Mouse (Mus musculus): Measurements from ENCODE around the gene Myl12a. TPM values are rescaled to one million over a fixed set of nuclear protein-coding genes. Genes with fewer than 3 reads are reported as not detected.

Myl12a gene
- polyA plus RNA-seq, 1 experiment from 2014 or later, result 171 TPM

GRCm38 (mm10) chr17:71018151-71018550, 15.5 kb upstream of the Myl12a start:
- Histone ChIP-seq H3K4me1 (ENCODE audit: control insufficient read depth, low read depth, low read length) (no peaks in the 10 kb centered on the region), H3K4me2 (ENCODE audit: low read depth, low read length) (no peak overlapping the region), H3K9me3 (replicated peaks; ENCODE audit: control insufficient read depth, low read length) (no peaks in the 10 kb centered on the region), H3K9ac (ENCODE audit: low read depth, low read length) (no peak overlapping the region), H3K27me3 (ENCODE audit: control insufficient read depth, insufficient read depth, low read depth, low read length) (no peaks in the 10 kb centered on the region), H3K27ac (ENCODE audit: low read length) (no peak overlapping the region), H3K4me3 (ENCODE audit: low read depth, low read length) (no peak overlapping the region), H3K36me3 (ENCODE audit: control insufficient read depth, insufficient read depth) (no peaks in the 10 kb centered on the region)
- ATAC-seq (ENCODE audit: low read depth), result no peak
- 81% methylated on average over 3 of the region's 3 CpGs for WGBS (ENCODE audit: insufficient replicate concordance)

GRCm38 (mm10) chr17:71017457-71017998, 14.8 kb upstream of the Myl12a start:
- Histone ChIP-seq H3K4me3 (ENCODE audit: low read depth, low read length) (no peak overlapping the region), H3K9me3 (replicated peaks; ENCODE audit: control insufficient read depth, low read length) (no peaks in the 10 kb centered on the region), H3K27me3 (ENCODE audit: control insufficient read depth, insufficient read depth, low read depth, low read length) (no peaks in the 10 kb centered on the region), H3K27ac (ENCODE audit: low read length) (no peak overlapping the region), H3K9ac (ENCODE audit: low read depth, low read length) (no peak overlapping the region), H3K4me2 (ENCODE audit: low read depth, low read length) (no peak overlapping the region), H3K36me3 (ENCODE audit: control insufficient read depth, insufficient read depth) (no peaks in the 10 kb centered on the region), H3K4me1 (ENCODE audit: control insufficient read depth, low read depth, low read length) (no peaks in the 10 kb centered on the region)
- no peak for ATAC-seq (ENCODE audit: low read depth)
- 66% methylated on average over 4 of the region's 4 CpGs for WGBS (ENCODE audit: insufficient replicate concordance)

DNA sequence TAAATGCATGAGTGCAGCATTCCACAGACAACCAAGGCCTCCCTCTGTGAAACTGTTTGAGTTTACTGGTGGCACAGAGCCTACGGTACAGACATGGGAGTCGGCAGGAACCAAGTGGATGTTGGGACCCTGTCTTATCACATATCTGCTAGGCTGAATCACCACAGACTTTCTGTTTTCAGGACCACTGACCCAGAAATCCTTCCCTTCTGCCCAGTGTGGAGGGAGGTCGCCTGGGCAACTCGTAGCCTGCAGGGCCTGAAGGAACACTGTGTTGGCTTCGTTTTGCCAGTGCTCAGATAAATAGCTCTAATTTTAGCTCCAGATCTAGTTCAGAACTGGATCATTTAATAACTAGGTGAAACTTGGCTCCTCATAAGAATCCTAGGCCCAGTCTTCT, 12.2 kb upstream of the Myl12a start:
- Histone ChIP-seq H3K4me1 (ENCODE audit: control insufficient read depth, low read depth, low read length) (no peaks in the 10 kb centered on the region), H3K9ac (ENCODE audit: low read depth, low read length) (no peak overlapping the region), H3K4me2 (ENCODE audit: low read depth, low read length) (no peak overlapping the region), H3K27me3 (ENCODE audit: control insufficient read depth, insufficient read depth, low read depth, low read length) (no peaks in the 10 kb centered on the region), H3K4me3 (ENCODE audit: low read depth, low read length) (no peak overlapping the region), H3K9me3 (replicated peaks; ENCODE audit: control insufficient read depth, low read length) (no peaks in the 10 kb centered on the region), H3K36me3 (ENCODE audit: control insufficient read depth, insufficient read depth) (no peaks in the 10 kb centered on the region), H3K27ac (ENCODE audit: low read length) (no peak overlapping the region)
- 38% methylated on average over 5 of the region's 5 CpGs for WGBS (ENCODE audit: insufficient replicate concordance)
- ATAC-seq (ENCODE audit: low read depth), result no peak

DNA sequence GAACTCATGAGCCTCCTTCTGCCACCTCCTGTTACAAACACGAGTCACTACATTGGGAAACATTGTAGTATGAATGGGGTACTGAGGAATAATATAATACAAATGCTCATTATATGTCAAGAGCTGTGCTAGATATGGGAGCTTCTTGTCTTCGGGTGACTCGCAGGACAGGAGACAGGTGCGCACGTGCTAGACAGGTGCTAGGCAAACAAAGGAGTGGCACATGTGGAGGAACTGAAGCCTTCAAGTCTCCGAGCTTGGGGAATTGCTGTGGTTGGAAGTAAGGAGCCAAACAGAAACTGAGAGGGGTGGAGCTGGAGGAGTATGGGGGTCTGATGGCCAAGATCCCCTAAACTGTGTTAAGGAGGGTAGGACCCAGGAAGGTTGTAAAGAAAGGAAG, 10.4 kb upstream of the Myl12a start:
- Histone ChIP-seq H3K4me2 (ENCODE audit: low read depth, low read length) (no peak overlapping the region), H3K36me3 (ENCODE audit: control insufficient read depth, insufficient read depth) (no peaks in the 10 kb centered on the region), H3K4me1 (ENCODE audit: control insufficient read depth, low read depth, low read length) (no peaks in the 10 kb centered on the region; the same call in 1 of the 2 replicates), H3K9ac (ENCODE audit: low read depth, low read length) (no peak overlapping the region), H3K4me3 (ENCODE audit: low read depth, low read length) (no peak overlapping the region), H3K27me3 (ENCODE audit: control insufficient read depth, insufficient read depth, low read depth, low read length) (no peaks in the 10 kb centered on the region), H3K27ac (ENCODE audit: low read length) (no peak overlapping the region), H3K9me3 (replicated peaks; ENCODE audit: control insufficient read depth, low read length) (no peaks in the 10 kb centered on the region)
- no peak for ATAC-seq (ENCODE audit: low read depth)
- 77% methylated on average over 6 of the region's 6 CpGs for WGBS (ENCODE audit: insufficient replicate concordance)

GRCm38 (mm10) chr17:71011931-71012662, 9.4 kb upstream of the Myl12a start:
- 66% methylated on average over 9 of the region's 9 CpGs for WGBS (ENCODE audit: insufficient replicate concordance)
- Histone ChIP-seq H3K27ac (ENCODE audit: low read length) (no peak overlapping the region), H3K4me3 (ENCODE audit: low read depth, low read length) (no peak overlapping the region), H3K4me1 (ENCODE audit: control insufficient read depth, low read depth, low read length) (no peaks in the 10 kb centered on the region; the same call in 1 of the 2 replicates), H3K4me2 (ENCODE audit: low read depth, low read length) (no peak overlapping the region), H3K36me3 (ENCODE audit: control insufficient read depth, insufficient read depth) (no peaks in the 10 kb centered on the region), H3K9me3 (replicated peaks; ENCODE audit: control insufficient read depth, low read length) (no peaks in the 10 kb centered on the region), H3K9ac (ENCODE audit: low read depth, low read length) (no peak overlapping the region), H3K27me3 (ENCODE audit: control insufficient read depth, insufficient read depth, low read depth, low read length) (no peaks in the 10 kb centered on the region)
- ATAC-seq (ENCODE audit: low read depth), result no peak

DNA sequence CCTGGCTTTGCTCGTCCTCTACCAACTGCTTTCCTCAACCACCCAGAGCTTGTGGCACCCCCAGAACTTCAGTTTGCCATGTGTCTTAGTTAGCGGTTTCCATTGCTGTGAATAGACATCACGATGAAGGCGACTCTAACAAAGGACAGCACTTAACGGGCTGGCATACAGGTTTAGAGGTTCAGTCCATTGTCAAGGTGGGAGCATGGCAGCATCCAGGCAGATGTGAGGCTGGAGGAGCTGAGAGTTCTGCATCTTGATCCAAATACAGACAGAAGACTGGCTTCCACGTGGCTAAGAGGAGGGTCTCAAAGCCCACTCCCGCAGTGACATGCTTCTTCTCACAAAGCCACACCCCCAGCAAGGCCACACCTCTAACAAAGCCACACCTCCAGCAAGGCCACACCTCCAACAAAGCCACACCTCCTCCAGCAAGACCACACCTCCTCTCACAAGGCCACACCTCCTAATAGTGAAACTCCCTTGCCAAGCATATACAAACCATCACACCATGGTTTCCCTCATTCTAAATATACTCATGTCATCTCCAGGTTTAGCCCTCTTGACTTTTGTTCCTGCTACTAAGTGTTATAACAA, 8.1 kb upstream of the Myl12a start:
- Histone ChIP-seq H3K27me3 (ENCODE audit: control insufficient read depth, insufficient read depth, low read depth, low read length) (no peaks in the 10 kb centered on the region), H3K4me3 (ENCODE audit: low read depth, low read length) (no peak overlapping the region), H3K27ac (ENCODE audit: low read length) (no peak overlapping the region), H3K4me1 (ENCODE audit: control insufficient read depth, low read depth, low read length) (no peaks in the 10 kb centered on the region; the same call in 1 of the 2 replicates), H3K9ac (ENCODE audit: low read depth, low read length) (no peak overlapping the region), H3K4me2 (ENCODE audit: low read depth, low read length) (no peak overlapping the region), H3K36me3 (ENCODE audit: control insufficient read depth, insufficient read depth) (no peaks in the 10 kb centered on the region), H3K9me3 (replicated peaks; ENCODE audit: control insufficient read depth, low read length) (no peaks in the 10 kb centered on the region)
- no peak; the same call in 1 of the 2 replicates for ATAC-seq (ENCODE audit: low read depth)
- 66% methylated on average over 7 of the region's 7 CpGs for WGBS (ENCODE audit: insufficient replicate concordance)

GRCm38 (mm10) chr17:71009751-71010150, 7.1 kb upstream of the Myl12a start:
- Histone ChIP-seq H3K4me1 (ENCODE audit: control insufficient read depth, low read depth, low read length) (no peaks in the 10 kb centered on the region; the same call in 1 of the 2 replicates), H3K4me3 (ENCODE audit: low read depth, low read length) (no peak overlapping the region), H3K27ac (ENCODE audit: low read length) (no peak overlapping the region), H3K36me3 (ENCODE audit: control insufficient read depth, insufficient read depth) (no peaks in the 10 kb centered on the region), H3K4me2 (ENCODE audit: low read depth, low read length) (no peak overlapping the region), H3K9ac (ENCODE audit: low read depth, low read length) (no peak overlapping the region), H3K9me3 (replicated peaks; ENCODE audit: control insufficient read depth, low read length) (no peaks in the 10 kb centered on the region), H3K27me3 (ENCODE audit: control insufficient read depth, insufficient read depth, low read depth, low read length) (no peaks in the 10 kb centered on the region)
- 59% methylated on average over 1 of the region's 1 CpGs for WGBS (ENCODE audit: insufficient replicate concordance)
- no peak for ATAC-seq (ENCODE audit: low read depth)

DNA sequence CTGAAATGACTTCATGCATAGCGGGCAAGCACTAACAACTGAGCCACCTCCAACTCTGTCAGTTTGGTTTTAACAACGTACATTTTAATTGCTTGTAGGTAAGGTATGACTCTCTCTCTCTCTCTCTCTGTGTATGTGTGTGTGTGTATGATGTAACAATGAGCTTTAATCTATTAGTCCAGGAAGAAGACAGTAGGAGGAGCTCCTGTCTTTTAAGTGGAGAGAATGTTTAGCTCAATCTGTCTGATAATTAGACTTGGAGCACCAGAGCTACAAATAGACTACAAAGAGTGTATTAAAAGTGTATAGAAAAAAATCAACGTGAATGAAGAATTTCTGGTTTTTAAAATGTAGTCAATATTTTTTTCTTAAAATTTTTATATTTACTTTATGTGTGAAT, 6.0 kb upstream of the Myl12a start:
- Histone ChIP-seq H3K4me3 (ENCODE audit: low read depth, low read length) (no peak overlapping the region), H3K36me3 (ENCODE audit: control insufficient read depth, insufficient read depth) (no peaks in the 10 kb centered on the region), H3K27ac (ENCODE audit: low read length) (no peak overlapping the region), H3K4me2 (ENCODE audit: low read depth, low read length) (no peak overlapping the region), H3K9me3 (replicated peaks; ENCODE audit: control insufficient read depth, low read length) (no peaks in the 10 kb centered on the region), H3K27me3 (ENCODE audit: control insufficient read depth, insufficient read depth, low read depth, low read length) (no peaks in the 10 kb centered on the region), H3K4me1 (ENCODE audit: control insufficient read depth, low read depth, low read length) (peaks cover 7% of the 10 kb centered on the region), H3K9ac (ENCODE audit: low read depth, low read length) (no peak overlapping the region)
- 68% methylated on average over 3 of the region's 3 CpGs for WGBS (ENCODE audit: insufficient replicate concordance)
- no peak for ATAC-seq (ENCODE audit: low read depth)

DNA sequence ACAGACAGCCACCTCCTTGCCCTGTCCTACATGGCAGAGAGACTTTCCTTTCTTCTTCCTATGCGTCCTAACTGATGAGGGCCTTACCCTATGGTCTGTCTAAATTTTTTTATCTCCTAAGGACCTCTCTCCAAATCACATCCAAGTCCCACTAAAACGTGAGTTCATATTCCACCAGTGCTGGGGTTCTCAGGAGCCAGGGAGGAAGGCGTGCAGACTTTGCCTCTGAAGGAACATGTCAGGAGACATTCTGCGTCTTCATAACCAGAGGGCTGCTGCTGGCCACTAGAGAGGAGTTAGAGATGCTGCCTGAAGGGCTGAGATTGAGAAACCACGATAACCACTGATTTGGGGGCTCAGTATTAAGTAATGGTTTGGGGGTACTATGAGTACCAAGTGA, 4.3 kb upstream of the Myl12a start:
- peaks cover 17% of the 10 kb centered on the region for H3K4me1 ChIP-seq (ENCODE audit: control insufficient read depth, low read depth, low read length)
- no peaks in the 10 kb centered on the region for H3K9me3 ChIP-seq (replicated peaks; ENCODE audit: control insufficient read depth, low read length)
- no peak for ATAC-seq (ENCODE audit: low read depth)
- H3K9ac ChIP-seq (ENCODE audit: low read depth, low read length), result no peak overlapping the region
- no peaks in the 10 kb centered on the region for H3K36me3 ChIP-seq (ENCODE audit: control insufficient read depth, insufficient read depth)
- WGBS (ENCODE audit: insufficient replicate concordance), result 63% methylated on average over 5 of the region's 5 CpGs
- H3K27ac ChIP-seq (ENCODE audit: low read length), result no peak overlapping the region
- H3K27me3 ChIP-seq (ENCODE audit: control insufficient read depth, insufficient read depth, low read depth, low read length), result no peaks in the 10 kb centered on the region
- no peak overlapping the region for H3K4me2 ChIP-seq (ENCODE audit: low read depth, low read length)
- H3K4me3 ChIP-seq (ENCODE audit: low read depth, low read length), result no peak overlapping the region
